Mouse (Mus musculus): ENCODE results near the gene Lrrc38. TPM values are rescaled to one million over a fixed set of nuclear protein-coding genes. Genes with fewer than 3 reads are reported as not detected.

The Lrrc38 gene
- 1.4 TPM in 2 replicates for polyA plus RNA-seq (2021; fragmentation: Nextera tagmentation)
- long read RNA-seq, experiment 1, partial matches to known transcripts = 0 of 3 reads
- long read RNA-seq, experiment 1, other reads (novel, unspliced or antisense) = 0 of 3 reads
- long read RNA-seq, experiment 2, transcript Lrrc38-201 (2 exons, 2,324 nt) = major isoform, 22 of 26 reads
- long read RNA-seq, experiment 2, partial matches to known transcripts = 0 of 26 reads
- long read RNA-seq, experiment 2, other reads (novel, unspliced or antisense) = 4 of 26 reads

DNA sequence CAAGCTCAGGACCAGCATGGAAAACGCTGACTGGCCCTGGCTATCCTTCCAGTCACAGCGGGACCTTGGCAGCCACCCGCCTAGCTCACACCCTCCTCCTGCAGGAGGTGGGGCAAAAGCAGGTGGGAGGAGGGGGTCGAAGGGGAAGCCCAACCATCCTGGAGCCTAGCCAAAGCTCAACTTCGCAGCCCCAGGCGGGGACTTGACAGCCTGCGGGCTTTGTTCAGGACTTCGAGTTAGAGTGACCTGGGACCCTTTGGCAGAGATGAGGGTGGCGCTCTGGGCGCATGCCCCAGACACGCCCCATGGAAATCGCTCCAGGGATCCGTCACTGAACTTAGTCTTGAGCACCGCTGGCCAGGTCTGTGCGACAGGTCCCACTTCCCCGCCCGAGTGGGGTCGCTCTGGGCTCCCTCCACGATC is at the start of gene Lrrc38:
Gene Lrrc38 (plus strand): TSS at position 274 of the 423 bp plus-strand sequence.

GRCm38 (mm10) chr4:143394181-143394580 is 44.6 kb downstream of the Lrrc38 start, which contains the start of gene Pramel1:
TSS of gene Pramel1 (plus strand) at chr4:143394428.

GRCm38 (mm10) chr4:143412219-143413092 is 62.9 kb downstream of the Lrrc38 start, which contains the start of gene Pramef8:
TSS of gene Pramef8 (plus strand) at chr4:143412426.

Other genes starting within 250 kb of the Lrrc38 start
- gene Prdm2, start 136.8 kb upstream of the Lrrc38 start, polyA plus RNA-seq (2021; fragmentation: Nextera tagmentation) = 5.9 and 6.1 TPM in 2 replicates
- 30.3 and 63.0 TPM in 2 replicates for gene Pdpn, start 50.2 kb upstream of the Lrrc38 start, polyA plus RNA-seq (2021; fragmentation: Nextera tagmentation)
- gene Pramel1, start 44.7 kb downstream of the Lrrc38 start, polyA plus RNA-seq (2021; fragmentation: Nextera tagmentation) = not detected in 2 replicates
- 6.0 and 6.4 TPM in 2 replicates for gene Pramef8, start 62.7 kb downstream of the Lrrc38 start, polyA plus RNA-seq (2021; fragmentation: Nextera tagmentation)
- not detected in 2 replicates for gene Oog4, start 100.6 kb downstream of the Lrrc38 start, polyA plus RNA-seq (2021; fragmentation: Nextera tagmentation)
- gene Gm13043, start 161.6 kb downstream of the Lrrc38 start, polyA plus RNA-seq (2021; fragmentation: Nextera tagmentation) = not detected in 2 replicates
- not detected in 2 replicates for gene Gm13040, start 186.2 kb downstream of the Lrrc38 start, polyA plus RNA-seq (2021; fragmentation: Nextera tagmentation)
- gene BC080695, start 201.9 kb downstream of the Lrrc38 start, polyA plus RNA-seq (2021; fragmentation: Nextera tagmentation) = not detected in 2 replicates
- not detected in 2 replicates for gene Gm13057, start 202.0 kb downstream of the Lrrc38 start, polyA plus RNA-seq (2021; fragmentation: Nextera tagmentation)